Mouse (Mus musculus) heart, embryonic 15.5 days (tissue): ENCODE results near the gene Orai3. TPM values are rescaled to one million over a fixed set of nuclear protein-coding genes. Genes with fewer than 3 reads are reported as not detected.
"Not testable (repeated sequence)": the region's sequence is repeated elsewhere in the genome, so short reads cannot be mapped to it uniquely, and the experiment has no call there.

Experiments used
- ATAC-seq: fragments of 200-750 bp; cut with Nextera tagmentation; replicated peaks from 2 replicates; pipeline ENCODE4 v1.8.0; 2017; ENCODE audit warnings: low read depth, moderate TSS enrichment; ENCODE audit not compliant: insufficient number of reproducible peaks, insufficient read depth, low FRiP score
- H3K27ac ChIP-seq: fragments of 300-500 bp; sonication (generic); 2 replicates; pipeline ENCODE4 v1.5.1; 2015; ENCODE audit warnings: mild to moderate bottlenecking, inconsistent platforms
- H3K27me3 ChIP-seq: fragments of 300-500 bp; sonication (generic); 2 replicates; pipeline ENCODE4 v1.6.1; 2015; ENCODE audit warnings: inconsistent platforms
- H3K36me3 ChIP-seq: fragments of 300-500 bp; sonication (generic); 2 replicates; pipeline ENCODE4 v1.6.1; 2015; ENCODE audit warnings: mild to moderate bottlenecking, inconsistent platforms
- H3K4me1 ChIP-seq: fragments of 300-500 bp; sonication (generic); replicated peaks from 2 replicates; pipeline ENCODE4 v1.6.1; 2015; ENCODE audit warnings: inconsistent platforms
- H3K4me2 ChIP-seq: fragments of 300-500 bp; sonication (generic); 2 replicates; pipeline ENCODE4 v1.6.1; 2015; ENCODE audit warnings: inconsistent platforms, mild to moderate bottlenecking, moderate library complexity
- H3K4me3 ChIP-seq: fragments of 300-500 bp; sonication (generic); 2 replicates; pipeline ENCODE4 v1.5.1; 2015; ENCODE audit warnings: mild to moderate bottlenecking, inconsistent platforms
- H3K9ac ChIP-seq: fragments of 300-500 bp; sonication (generic); 2 replicates; pipeline ENCODE4 v1.6.1; 2015; ENCODE audit warnings: mild to moderate bottlenecking, inconsistent platforms
- H3K9me3 ChIP-seq: fragments of 300-500 bp; sonication (generic); replicated peaks from 2 replicates; pipeline ENCODE4 v1.6.1; 2016; ENCODE audit warnings: inconsistent platforms
- WGBS: fragments of 180-500 bp; shearing (Covaris S2); methylation state at CpG from one replicate; pipeline ENCODE4 v1.1.7; 2015; ENCODE audit warnings: mixed read lengths; 5-methylcytosine and 5-hydroxymethylcytosine counted together
- polyA plus RNA-seq: library from polyadenylated mRNA; unstranded; fragments of >200 nt; fragmentation: Nextera tagmentation; extraction: Ambion mirVana; gene quantifications from 2 replicates; pipeline ENCODE4 v1.2.1, GENCODE M21; 2015

Gene Orai3
- polyA plus RNA-seq = 15.6 and 21.7 TPM in 2 replicates

DNA sequence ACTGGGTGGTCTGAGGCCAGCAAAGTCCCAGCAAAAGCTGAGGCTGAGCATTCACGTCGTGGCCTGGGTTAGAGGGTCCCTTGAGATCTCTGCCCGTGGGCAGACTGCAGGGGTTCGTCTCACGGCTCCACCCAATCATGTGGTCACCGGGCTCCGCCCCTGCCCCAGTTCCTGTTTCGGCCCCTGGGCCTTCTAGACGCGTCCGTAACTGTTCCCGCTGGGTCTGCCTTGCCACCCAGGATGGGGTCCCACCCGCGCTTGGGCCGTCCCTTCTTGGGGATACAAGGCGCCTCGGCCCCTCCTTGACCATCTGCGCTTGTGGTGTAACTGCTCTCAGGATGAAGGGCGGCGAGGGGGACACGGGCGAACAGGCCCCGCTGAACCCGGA lies at the start of gene Orai3:
Orai3 (plus strand) TSS at position 165 of the 388 bp plus-strand sequence.
- WGBS = 0% methylated on average over 24 of the region's 24 CpGs
- ATAC-seq = peak; percentile 85
- H3K27me3 ChIP-seq = no peaks in the 10 kb centered on the region

DNA sequence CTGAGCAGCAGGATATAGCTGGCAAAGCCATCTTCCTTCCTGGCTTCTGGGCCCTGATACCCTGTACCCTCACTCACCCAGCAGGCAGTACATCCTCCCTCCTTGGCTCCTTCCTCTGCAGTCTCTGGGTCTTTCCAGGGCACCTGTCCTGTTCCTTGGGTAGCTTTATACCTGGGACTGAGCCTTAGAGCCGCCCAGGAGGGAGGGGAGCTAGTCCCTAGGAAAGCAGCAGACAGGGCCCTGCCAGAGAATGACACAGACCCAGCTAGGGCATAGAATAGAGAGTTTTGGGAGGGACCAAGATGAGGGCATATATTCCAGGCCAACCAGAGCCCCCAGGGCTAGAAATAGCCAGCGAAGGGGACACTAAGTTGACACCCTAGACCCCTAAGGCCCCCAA lies 44.1 kb upstream of the Orai3 start:
- 38% methylated on average over 2 of the region's 2 CpGs for WGBS
- Histone ChIP-seq H3K4me1 (no peaks in the 10 kb centered on the region), H3K36me3 (no peaks in the 10 kb centered on the region), H3K9me3 (no peaks in the 10 kb centered on the region), H3K27ac (no peak overlapping the region), H3K4me2 (no peak overlapping the region), H3K9ac (no peak overlapping the region; the same call in 1 of the 2 replicates), H3K4me3 (no peak overlapping the region), H3K27me3 (peaks cover 9% of the 10 kb centered on the region; the same call in 1 of the 2 replicates)
- no peak for ATAC-seq

More for the DNA sequence above, at the start of gene Orai3:
- Histone ChIP-seq H3K4me1 (peaks cover 35% of the 10 kb centered on the region), H3K27ac (peak within 1 kb of the TSS; percentile 87), H3K9ac (peak within 1 kb of the TSS; percentile 91), H3K36me3 (peaks cover 10% of the 10 kb centered on the region; the same call in 1 of the 2 replicates), H3K9me3 (no peaks in the 10 kb centered on the region), H3K4me3 (peak within 1 kb of the TSS; percentile 83), H3K4me2 (peak within 1 kb of the TSS; percentile 97)

- Histone ChIP-seq H3K4me2 (no peak overlapping the region), H3K27me3 (peaks cover 9% of the 10 kb centered on the region; the same call in 1 of the 2 replicates), H3K9ac (no peak overlapping the region; the same call in 1 of the 2 replicates), H3K36me3 (no peaks in the 10 kb centered on the region), H3K27ac (no peak overlapping the region), H3K4me3 (no peak overlapping the region), H3K4me1 (no peaks in the 10 kb centered on the region), H3K9me3 (no peaks in the 10 kb centered on the region)
- no peak for ATAC-seq
- WGBS = 60% methylated on average over 6 of the region's 6 CpGs
Observed at GRCm38 (mm10) chr7:127725924-127726323, 43.7 kb upstream of the Orai3 start.

DNA sequence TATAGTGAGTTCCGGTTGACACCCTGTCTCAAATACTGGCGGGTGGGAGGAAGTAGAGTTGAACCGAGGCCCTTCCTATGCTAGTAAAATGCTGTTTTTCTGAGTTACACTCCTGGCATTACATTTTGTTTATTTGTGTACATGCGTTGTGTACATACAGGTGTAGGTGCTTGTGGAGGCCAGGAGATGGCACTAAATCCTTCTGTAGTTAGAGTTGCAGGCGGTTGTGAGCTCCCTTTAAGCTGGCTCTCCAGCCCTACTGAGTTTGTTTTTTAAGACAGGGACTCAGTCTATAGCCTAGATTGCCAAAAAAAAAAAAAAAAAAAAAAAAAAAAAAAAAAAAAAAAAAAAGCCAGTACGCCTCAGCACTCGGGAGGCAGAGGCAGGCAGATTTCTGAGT lies 41.7 kb upstream of the Orai3 start:
- H3K4me3 ChIP-seq = no peak overlapping the region
- 81% methylated on average over 7 of the region's 7 CpGs for WGBS
- H3K9ac ChIP-seq = no peak overlapping the region
- no peaks in the 10 kb centered on the region for H3K4me1 ChIP-seq
- H3K4me2 ChIP-seq = no peak overlapping the region
- H3K27me3 ChIP-seq = peaks cover 9% of the 10 kb centered on the region; the same call in 1 of the 2 replicates
- no peaks in the 10 kb centered on the region for H3K36me3 ChIP-seq
- ATAC-seq = no peak
- H3K27ac ChIP-seq = no peak overlapping the region
- no peaks in the 10 kb centered on the region for H3K9me3 ChIP-seq

DNA sequence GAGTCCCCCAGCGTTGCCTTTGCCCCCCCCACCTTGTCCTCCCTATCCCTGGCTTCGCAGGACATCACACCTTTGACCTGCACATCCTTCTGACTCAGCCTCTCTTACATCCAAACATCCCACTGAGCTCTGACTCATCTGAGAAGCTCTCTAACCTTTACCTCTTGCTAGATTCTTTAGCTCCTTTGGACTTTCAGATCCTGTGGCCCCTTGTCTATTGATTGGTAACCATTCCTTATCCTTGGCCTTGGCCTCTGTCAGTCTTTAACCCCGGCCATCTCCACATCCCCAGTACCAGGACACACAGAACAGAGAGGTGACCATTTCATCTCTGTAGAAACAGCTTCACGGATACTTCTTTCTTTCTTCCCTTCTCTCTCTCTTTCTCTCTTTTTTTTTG lies 39.4 kb upstream of the Orai3 start:
- H3K27me3 ChIP-seq = peaks cover 9% of the 10 kb centered on the region; the same call in 1 of the 2 replicates
- no peak for ATAC-seq
- no peaks in the 10 kb centered on the region for H3K4me1 ChIP-seq
- no peak overlapping the region for H3K9ac ChIP-seq
- H3K4me3 ChIP-seq = no peak overlapping the region
- no peaks in the 10 kb centered on the region for H3K9me3 ChIP-seq
- H3K4me2 ChIP-seq = no peak overlapping the region
- H3K36me3 ChIP-seq = no peaks in the 10 kb centered on the region
- H3K27ac ChIP-seq = no peak overlapping the region
- WGBS = 55% methylated on average over 4 of the region's 4 CpGs

GRCm38 (mm10) chr7:127732066-127732465 lies 37.5 kb upstream of the Orai3 start, which contains the start of gene Ctf2:
TSS of gene Ctf2 (minus strand) at chr7:127732166.
- not testable (repeated sequence) for H3K4me2 ChIP-seq, H3K9ac ChIP-seq, H3K27ac ChIP-seq, H3K36me3 ChIP-seq, ATAC-seq, H3K4me3 ChIP-seq, H3K4me1 ChIP-seq, H3K27me3 ChIP-seq, H3K9me3 ChIP-seq
- no CpG with 5 or more reads among the region's 5 CpGs for WGBS

DNA sequence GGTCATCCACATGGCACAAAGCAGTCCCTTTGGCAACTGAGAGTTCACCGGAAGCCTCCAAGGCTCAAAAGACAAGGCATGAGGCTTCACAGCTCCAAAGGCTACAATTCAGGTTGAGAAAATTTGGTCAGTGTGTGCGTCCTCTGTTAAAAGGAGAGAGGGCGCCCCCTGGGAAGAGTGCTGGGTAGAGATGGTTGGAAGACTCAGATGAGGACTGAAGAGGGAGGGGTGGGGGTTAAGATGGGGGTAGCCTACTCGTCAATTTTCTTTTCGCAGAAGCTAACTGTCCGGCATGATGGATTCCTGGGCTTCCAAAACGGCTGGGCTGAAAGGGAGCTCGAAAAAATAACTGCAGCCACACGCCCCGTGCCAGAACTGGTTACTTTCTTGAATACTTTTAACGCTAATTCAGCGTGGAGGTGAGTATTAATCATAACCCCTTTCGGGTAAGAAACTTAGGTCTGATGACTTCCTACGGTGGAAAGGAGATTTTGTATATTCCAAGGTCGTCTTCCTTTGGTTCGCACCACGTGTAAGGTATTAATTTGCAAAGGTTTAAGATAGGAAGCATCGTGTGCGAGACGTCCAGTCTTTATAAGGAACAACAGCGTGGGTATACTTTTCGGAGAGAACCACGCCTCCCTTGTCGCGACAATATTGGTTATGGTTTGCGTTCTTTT lies 25.1 kb upstream of the Orai3 start, which contains the start of gene Fbxl19:
Fbxl19 (plus strand) TSS at position 178 of the 680 bp plus-strand sequence.
- no peak for ATAC-seq
- Histone ChIP-seq H3K27ac (peak within 1 kb of the TSS; percentile 90), H3K4me3 (peak within 1 kb of the TSS; percentile 82), H3K9ac (peak within 1 kb of the TSS; percentile 81), H3K27me3 (no peaks in the 10 kb centered on the region), H3K36me3 (peaks cover 9% of the 10 kb centered on the region), H3K9me3 (no peaks in the 10 kb centered on the region), H3K4me1 (peaks cover 17% of the 10 kb centered on the region; the same call in 1 of the 2 replicates), H3K4me2 (peak within 1 kb of the TSS; percentile 99)
- under 1% methylated on average over 26 of the region's 26 CpGs for WGBS

- under 1% methylated on average over 19 of the region's 19 CpGs for WGBS
- H3K4me2 ChIP-seq = peak overlapping the region; percentile 99
- peak; percentile 80 for ATAC-seq
- peaks cover 16% of the 10 kb centered on the region for H3K36me3 ChIP-seq
- peaks cover 17% of the 10 kb centered on the region; the same call in 1 of the 2 replicates for H3K4me1 ChIP-seq
- H3K9me3 ChIP-seq = no peaks in the 10 kb centered on the region
- peak overlapping the region; percentile 90 for H3K27ac ChIP-seq
- H3K9ac ChIP-seq = peak overlapping the region; percentile 81
- H3K27me3 ChIP-seq = no peaks in the 10 kb centered on the region
- H3K4me3 ChIP-seq = peak overlapping the region; percentile 82
Observed at GRCm38 (mm10) chr7:127745251-127745651, 24.4 kb upstream of the Orai3 start.

GRCm38 (mm10) chr7:127745652-127746493 lies 23.7 kb upstream of the Orai3 start:
- under 1% methylated on average over 39 of the region's 39 CpGs for WGBS
- peaks cover 17% of the 10 kb centered on the region; the same call in 1 of the 2 replicates for H3K4me1 ChIP-seq
- H3K4me2 ChIP-seq = peak overlapping the region; percentile 99
- H3K4me3 ChIP-seq = peak overlapping the region; percentile 82
- peak overlapping the region; percentile 81 for H3K9ac ChIP-seq
- ATAC-seq = peak; percentile 84
- peaks cover 22% of the 10 kb centered on the region for H3K36me3 ChIP-seq
- H3K9me3 ChIP-seq = no peaks in the 10 kb centered on the region
- no peaks in the 10 kb centered on the region for H3K27me3 ChIP-seq
- peak overlapping the region; percentile 90 for H3K27ac ChIP-seq

DNA sequence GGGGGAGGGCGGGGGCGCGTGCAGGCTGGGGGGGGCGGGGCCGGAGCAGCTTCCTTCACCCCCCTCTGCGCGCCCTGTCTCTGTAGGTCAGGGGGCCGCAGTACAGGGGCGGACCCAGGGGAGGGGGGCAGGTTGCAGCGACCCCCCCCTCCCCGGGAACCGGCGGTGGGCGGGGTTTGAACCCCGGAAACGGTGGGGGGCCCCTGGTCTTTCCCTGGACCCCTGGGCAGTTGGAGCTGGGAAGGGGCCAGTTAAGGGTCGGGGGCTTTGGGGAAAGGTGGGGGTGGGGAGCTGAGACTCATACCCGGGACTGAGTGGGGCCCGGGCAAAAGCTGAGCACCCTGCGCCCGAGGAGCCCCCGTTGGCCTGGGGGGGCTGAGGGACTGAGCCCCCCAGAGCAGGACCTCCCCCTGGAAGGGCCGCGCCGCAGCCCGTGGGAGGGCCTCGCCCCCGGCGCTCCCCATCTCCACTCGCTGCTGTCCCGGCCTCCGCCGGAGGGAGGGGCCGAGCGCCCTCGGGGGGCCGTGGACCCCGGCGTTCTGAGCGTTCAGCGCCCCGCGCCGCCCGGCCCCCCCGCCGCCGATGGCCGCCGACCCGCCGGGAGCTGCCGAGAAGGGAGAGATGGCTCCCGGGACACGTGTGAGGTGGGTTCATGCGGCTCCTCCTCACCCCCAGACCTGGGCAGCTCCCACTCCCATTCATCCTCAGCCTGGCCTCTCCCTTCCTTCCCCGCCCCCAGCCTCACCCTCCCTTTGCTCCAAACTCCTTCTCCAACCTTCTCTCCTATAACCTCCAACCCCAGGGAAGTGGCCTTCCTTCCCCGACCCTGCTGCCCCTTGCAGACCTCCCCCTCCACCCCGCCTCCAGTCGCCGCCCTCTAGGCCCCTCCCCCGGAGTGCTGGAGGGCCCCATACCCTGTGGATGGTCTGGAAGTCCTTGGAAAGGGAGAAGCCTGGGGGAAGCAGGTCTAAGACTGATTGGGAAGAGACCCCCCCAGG lies 22.8 kb upstream of the Orai3 start:
- Histone ChIP-seq H3K27me3 (no peaks in the 10 kb centered on the region), H3K9ac (peak overlapping the region; percentile 81), H3K4me1 (peaks cover 17% of the 10 kb centered on the region; the same call in 1 of the 2 replicates), H3K4me2 (peak overlapping the region; percentile 99), H3K4me3 (peak overlapping the region; percentile 82), H3K36me3 (peaks cover 31% of the 10 kb centered on the region), H3K27ac (peak overlapping the region; percentile 90), H3K9me3 (no peaks in the 10 kb centered on the region)
- peak; percentile 8 for ATAC-seq
- under 1% methylated on average over 36 of the region's 62 CpGs for WGBS
